Mouse (Mus musculus) CD4-positive, CD25-positive, alpha-beta regulatory T cell, adult 4 months (primary cell): ENCODE measurements around the gene Pard3. TPM values are rescaled to one million over a fixed set of nuclear protein-coding genes. Genes with fewer than 3 reads are reported as not detected.

Experiments used
- ATAC-seq: one replicate; pipeline ENCODE4 v1.8.0; 2017
- polyA plus RNA-seq, 2 experiments: library from polyadenylated mRNA; unstranded; fragments of 100-300 nt; shearing (Covaris generic); gene quantifications; one replicate each; pipeline ENCODE4 v1.2.1; 2017

The Pard3 gene
- polyA plus RNA-seq, 2 experiments from 2014 or later, result 0.75 TPM; not detected in 1

DNA sequence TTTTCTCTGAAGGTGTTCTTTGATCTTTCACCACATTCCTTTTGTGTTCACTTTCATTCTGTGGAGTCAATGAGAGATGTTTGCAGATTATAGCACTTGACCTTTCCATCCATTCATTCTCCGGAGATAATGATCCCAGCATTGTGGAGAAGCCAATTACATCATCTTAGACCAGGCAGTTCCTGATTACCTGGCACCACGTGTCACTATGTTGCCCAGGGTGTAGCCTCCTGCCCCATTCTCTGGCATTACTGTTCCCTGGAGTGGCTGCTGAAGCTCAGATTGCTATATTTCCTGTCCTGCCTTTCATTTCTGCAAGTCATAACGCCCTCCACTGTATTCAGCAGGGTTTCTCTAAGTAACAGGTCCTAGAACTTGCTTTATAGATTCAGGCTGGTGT, 304.7 kb downstream of the Pard3 start:
- no peak for ATAC-seq

GRCm38 (mm10) chr8:127371326-127371949, 307.7 kb downstream of the Pard3 start:
- ATAC-seq, result no peak

DNA sequence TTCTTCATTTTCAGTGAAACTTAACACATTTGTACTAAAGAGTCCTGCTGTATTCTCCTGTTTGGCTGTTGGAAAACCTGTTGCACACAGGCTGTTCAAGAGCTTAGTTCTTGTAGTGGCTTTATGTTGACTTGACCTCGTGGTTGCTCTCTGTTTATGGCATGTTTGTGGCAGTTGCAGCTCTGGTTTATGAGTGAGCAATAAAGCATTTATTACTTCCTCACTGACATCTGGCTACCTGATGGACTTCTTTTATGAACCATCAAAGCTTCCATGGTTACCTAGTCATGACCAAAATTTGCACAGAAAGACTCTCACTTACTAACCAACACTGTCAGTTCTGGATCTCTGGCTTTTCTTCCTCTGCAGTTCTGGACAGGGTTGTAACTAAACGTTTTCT, 314.1 kb downstream of the Pard3 start:
- ATAC-seq, result no peak

DNA sequence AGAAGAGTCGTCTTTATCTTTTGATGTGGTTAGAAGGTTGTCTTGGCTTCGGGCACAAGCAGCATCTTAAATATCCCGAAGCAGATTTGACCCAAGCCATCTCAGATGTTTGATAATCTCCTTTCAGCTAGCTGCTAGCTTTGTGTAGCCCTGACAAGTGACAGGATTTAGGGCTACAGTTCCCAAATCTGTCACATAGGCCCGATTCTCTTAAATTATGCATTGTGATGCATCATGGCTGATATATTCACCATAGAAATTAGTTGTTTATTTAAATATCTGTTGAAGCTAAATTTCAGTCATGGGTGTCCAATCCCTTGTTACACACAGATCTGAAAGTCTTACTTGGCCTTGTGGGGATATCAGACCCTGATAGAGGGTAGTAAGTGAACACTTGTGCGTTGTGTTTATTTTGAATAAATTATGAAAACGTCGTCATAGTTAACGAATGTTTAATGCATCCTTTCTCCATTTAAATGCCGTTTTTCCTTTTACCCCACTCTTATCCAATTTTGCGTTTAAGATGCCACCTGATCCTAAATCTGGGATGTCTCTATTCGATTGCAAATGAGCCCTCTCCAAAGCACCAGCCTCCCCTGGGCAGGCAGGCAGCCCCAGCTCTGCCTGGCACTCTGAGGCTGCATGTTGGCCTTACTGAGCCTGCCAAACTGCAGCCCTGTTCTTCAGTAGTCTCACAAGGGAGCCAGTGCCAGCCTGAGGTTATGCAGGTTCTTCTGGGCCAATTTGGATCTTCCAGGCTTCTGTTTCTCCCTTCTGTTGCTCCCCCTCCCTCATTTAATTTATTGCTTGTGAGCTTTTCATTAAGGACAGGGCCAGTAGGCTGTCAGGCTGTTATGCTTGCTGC, 315.5 kb downstream of the Pard3 start:
- ATAC-seq, result no peak

DNA sequence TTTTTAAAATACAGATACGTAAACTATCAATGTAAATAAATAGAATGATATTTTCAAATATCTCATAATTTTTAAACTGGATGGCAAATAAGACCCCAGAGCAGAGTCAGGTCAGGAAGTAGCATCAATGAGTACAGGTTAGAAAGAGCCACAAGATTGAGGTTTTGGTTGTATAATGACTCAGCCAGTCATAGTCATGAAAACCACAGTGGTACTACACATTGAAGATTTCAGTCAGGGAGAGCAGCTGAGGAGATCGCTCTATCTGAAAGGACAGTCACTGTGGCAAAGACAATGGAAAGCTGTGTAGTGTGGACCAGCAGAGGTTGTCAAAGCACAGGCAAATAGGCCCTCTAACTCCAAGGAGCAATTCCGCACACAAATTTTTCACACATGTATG, 317.6 kb downstream of the Pard3 start:
- no peak for ATAC-seq

DNA sequence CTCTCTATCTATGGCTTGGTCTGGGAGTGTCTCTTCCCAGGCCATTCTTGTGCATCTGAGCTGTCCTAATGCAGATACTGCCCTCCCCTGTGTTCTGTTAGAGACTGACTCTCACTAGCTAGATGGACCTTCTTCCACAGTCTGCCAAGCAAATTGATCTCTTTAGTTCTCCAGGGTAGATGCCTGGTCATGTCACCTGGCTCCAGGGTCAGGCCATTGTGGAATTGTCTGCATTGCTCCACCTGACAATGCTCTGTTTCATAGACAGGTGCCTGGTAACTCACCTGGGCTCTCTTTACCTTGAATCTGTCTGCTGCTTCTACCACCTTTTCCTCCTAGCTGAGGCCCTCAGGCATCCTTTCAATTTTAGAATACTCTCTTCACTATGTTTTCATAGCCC, 329.0 kb downstream of the Pard3 start:
- no peak for ATAC-seq

DNA sequence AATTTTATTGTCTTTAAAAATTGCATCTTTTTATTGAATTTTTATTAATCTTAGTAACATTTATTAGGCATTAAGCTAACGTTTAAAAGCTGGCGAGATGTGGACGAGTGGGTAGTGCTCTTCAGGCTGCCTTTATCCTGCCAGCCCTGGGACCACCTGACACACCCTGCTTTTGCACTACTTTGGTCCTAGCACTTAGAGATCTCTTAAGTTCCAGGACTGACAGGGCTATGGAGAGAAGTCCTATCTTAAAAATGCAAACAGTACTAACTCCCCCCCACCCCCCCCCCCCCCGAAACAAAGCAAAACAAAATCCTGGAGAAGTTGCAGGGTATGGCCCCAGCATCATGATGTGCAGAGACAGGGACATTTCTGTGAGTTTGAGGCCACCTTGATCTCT, 331.8 kb downstream of the Pard3 start:
- ATAC-seq, result no peak

DNA sequence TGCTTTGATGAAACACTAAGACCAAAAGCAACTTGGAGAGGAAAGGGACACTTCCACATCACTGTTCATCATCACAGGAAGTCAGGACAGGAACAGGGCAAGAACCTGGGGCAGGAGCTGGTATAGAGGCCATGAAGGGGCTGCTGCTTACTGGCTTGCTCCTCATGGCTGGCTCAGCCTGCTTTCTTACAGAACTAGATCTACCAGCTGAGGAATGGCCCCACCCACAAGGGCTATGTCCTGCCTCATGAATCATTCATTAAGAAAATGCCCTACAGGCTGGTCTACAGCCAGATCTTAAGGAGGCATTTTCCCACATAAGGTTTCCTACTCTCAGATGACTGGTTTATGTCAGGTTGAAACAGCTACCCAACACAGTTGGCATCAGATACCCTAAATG, 342.1 kb downstream of the Pard3 start:
- no peak for ATAC-seq

- no peak for ATAC-seq
Observed at GRCm38 (mm10) chr8:127410606-127411005, 346.9 kb downstream of the Pard3 start.

DNA sequence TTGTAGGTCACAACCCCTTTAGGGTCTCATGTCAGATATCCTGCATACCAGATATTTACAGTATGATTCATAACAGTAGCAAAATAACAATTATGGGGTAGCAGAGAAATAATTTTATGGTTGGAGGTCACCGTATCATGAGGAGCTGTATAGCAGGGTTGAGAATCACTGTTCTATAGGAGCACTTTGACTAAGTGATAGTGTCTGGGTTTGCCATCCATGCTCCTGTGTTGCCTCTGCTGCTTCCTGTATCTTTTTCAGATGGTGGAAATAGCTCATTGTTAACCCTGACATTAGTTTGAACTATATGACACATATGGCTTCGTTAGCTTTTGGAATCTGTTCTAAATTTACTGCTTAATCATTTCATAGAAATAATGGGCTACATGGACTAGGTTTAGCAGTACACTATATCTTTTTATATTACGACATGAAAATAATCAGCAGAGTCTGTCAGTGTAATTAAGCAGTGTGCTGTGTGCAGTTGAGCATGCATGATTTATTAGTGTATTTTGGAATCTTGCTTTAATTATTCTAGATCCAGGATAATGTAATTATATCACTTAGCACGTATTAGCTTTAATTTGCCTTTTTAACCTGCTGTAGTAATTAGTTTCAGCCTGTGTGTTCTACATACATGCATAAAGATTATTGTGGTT, 347.6 kb downstream of the Pard3 start:
- ATAC-seq, result no peak

GRCm38 (mm10) chr8:127423021-127423420, 359.3 kb downstream of the Pard3 start:
- ATAC-seq, result no peak

DNA sequence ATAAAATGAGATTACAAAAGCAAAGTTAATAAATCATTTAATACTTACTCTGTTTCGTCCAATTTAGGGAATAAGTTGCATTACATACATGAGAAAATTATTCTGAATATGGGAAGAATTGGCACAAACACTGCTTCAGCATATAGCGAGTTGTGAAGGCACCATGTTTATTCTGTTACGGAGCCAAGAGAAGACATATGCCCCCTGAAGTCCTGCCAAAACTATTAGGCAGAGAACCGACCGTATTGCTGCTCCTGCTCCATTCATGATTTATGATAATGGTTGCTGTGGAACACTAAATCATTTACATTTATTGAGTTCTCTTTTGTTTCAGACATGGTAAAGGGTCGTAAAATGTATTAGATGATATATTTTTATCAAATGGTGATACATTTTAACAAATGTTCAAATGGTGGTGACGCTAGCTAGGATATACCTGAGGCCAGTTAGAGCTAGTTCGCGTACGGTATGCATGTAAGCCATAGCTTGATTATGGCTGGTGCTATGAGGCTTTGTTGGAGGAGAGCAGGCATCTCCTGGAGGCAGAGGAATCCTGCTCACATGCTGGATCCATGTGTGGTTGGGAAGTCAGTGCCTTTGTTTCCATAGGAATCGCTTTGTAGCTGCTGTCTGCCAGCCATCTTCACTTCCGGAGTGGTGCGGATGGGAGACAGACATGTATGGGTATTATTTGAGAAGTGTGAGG, 360.7 kb downstream of the Pard3 start:
- no peak for ATAC-seq

DNA sequence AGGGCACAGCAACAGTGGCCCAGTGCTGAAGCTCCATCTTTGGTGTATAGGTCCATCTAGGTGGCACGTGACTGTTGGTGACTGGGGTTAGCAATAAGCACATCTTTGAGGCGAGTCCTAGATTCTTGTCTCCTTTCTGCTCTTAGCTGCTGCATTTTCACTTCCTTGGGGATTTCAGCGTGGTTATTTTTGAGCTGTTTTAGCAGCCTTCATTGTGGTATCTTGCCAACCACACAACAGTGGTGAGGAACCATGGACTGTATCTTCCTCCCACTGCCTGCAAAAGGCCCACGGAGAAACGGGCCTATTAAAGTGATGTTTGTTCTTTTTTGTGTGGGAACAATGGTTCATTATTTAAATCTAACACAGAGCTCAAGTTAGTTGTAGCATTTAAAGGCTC, 363.2 kb downstream of the Pard3 start:
- ATAC-seq, result no peak

DNA sequence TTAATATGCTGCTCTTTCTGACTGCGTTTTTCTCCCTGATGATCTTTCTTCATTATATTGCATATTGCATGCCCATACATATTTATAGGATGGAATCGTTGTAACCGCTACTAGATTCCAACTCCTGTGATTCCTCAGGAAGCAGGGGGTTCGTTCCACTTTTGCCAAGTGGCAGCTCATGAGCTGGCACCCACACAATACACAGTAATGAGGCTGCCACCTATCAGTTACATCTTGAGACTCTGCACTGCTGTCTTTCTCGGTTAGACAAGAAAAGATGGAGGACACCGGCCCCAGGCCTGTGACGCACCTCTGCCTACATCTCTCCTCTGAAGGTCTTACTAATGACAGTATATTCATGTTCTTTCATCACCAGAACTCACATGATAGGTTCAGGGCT, 364.3 kb downstream of the Pard3 start:
- no peak for ATAC-seq

DNA sequence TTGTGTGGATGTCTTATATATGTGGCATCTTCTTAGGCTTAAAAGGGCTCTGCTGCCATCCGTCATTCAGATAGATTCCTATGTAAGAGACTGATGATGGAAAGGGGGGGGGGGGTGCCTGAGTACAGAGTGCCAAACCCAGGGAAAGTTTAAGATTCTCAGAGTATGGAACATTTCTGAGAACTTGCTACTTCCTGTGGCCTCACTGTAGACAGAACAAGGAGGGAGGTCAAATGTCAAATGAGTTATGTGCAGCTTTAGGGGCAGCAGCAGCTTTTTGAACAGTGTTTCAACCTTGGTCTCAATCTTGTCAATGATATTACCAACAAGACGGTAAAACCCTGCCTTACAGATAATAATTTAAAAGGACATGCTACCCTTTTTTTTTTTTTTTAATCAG, 367.5 kb downstream of the Pard3 start:
- no peak for ATAC-seq

DNA sequence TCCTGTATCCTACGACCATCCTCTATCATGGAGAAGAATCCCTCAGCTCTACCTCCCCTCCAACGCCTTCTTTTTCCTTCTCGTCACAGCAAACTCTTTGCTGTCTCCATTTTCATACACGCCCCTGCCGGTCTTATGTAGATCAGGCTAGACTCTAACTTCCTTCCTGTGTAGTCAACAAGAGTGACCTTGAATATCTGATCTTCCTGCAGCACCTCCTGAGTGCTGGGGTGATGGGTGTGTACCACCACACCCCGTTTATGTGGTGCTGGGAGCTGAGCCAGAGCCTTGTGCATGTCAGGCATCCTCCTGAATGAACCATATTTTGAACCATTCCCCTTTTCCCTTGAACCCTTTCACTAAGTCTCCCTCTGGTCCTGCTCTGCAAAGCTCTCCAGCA, 372.3 kb downstream of the Pard3 start:
- no peak for ATAC-seq

DNA sequence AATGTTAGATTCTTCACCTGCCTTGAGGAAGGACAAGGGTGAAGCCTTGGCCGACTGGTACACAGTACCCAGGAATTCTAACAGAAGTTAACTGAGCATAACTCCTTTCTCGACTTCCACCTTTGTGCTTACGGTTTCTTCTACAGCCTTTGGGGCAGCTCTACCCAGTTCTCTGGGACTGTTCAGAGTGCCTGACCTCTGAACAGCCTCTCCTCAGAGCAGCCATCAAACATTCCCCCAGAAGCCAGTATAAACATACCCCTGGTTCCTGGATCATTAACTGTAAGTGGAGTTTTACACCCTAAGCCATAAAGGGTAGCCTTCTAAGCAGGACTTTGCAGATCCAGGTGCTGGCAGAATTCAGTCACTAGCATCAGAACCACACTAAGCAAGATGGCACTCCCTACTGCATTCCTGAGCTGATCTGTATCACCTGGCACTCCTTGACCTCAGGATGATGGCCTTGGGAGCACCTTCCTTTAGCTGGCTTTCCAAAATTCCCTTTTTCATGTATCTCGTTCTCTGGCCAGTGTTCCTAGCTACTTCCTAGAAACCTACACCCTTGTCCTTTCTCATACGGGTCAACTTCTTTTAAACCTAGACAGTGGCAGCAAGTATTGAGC, 374.0 kb downstream of the Pard3 start:
- no peak for ATAC-seq

GRCm38 (mm10) chr8:127438625-127439391, 375.1 kb downstream of the Pard3 start:
- peak; percentile 53 for ATAC-seq

DNA sequence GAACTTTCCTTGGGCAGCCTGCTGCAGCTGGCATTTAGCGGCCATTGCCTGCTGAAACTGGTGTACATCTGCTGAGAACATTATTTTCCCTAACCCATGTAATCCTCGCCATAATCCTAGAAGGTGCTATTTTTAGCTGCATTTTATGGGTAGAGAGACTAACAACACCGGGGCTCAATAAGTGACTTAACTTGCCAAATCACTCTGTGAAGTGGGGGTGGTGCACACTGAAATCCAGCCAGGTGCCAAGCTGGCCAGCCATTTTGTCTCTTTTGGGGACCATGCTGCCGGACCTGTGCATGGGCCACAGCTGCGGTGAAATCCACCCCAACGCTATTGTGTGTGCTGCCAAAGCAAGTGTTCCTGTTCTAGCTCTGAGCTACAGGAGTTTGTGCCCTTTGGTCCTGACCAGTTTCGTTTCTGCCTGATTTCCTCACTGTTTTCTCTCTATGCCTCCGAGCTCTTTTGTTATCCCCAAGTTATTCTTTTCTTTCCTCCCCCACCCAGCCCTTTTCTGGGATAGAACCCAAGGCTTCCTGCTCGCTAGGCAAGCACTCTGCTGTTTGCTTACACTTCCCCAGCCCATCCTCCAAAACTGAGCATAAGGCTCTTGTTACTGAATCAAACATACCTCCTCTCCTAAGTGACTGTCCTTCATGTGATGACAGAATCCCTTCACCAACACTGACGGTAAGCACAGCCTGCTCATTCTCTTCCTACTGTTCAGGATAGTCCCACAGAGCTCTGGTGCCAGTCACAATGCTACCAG, 375.9 kb downstream of the Pard3 start:
- ATAC-seq, result no peak

DNA sequence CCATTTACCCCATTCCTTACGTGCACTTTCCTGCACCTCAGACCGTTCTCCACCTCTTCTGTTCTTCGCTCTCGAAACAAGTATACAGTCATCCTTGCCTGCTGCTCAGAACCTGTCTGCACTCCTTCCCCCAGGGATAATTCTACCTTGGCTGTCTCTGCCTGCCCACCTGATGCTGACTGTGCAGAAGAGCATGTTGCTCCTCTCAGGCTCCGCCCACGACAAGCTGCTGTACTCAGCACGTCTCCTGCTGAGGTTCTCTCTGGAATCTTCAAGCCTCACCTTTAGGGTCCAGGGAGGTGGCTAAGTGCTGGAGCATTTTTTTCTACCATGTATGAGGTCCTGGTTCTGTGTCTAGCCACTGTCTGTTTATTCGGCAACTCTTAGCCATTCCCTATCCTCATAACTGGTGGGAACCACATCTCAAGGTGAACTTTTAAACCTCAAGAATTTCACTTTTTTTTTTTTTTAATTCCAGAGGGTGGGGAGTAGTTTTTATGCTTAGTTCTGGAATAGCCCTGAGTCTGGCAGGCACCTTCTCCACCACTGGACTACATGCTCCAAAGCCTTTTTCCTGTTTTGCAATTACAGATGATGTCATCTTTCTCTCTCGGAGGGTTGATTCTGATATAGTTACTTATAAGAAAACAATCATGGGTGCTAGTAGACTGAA, 376.6 kb downstream of the Pard3 start:
- ATAC-seq, result no peak
